In genomic region chr7:99267897-99268505, GRCm38 (mm10) we compare ENCODE assay signal across 8 mouse cellular contexts. TPM values are rescaled to one million over a fixed set of nuclear protein-coding genes. Genes with fewer than 3 reads are reported as not detected.
A peak's percentile ranks its signal among the peaks of the same experiment; 100 is the strongest.
DNase-seq lines count a peak whose midpoint lies in the region; ATAC-seq and TF ChIP-seq lines count a peak whose summit lies in the region.

No protein-coding gene starts in this region.

- no peak for TF ChIP-seq CTCF in left cerebral cortex, adult 2 months (IDR thresholded peaks at IDR 0.05)

- DNase-seq in adrenal gland, adult (ENCODE audit: inconsistent age in 2 of 2, low spot score in 1 of 2): peak; percentile 68 to 82
- no peak for DNase-seq in adrenal gland, postnatal 4 days (ENCODE audit: low spot score in 2 of 2)
- DNase-seq in cerebellum, postnatal 36 days: peak; percentile 73 to 76
- peak; percentile 45 for DNase-seq in gastrocnemius, adult 18-20 months (ENCODE audit: low spot score)
- DNase-seq in left cerebral cortex, adult 2 months (ENCODE audit: extremely low spot score in 1 of 2, low spot score in 2 of 2): peak; percentile 88
- peak; percentile 3 for DNase-seq in splenic B cell, adult 2 months (ENCODE audit: low read depth, low spot score)

- no peaks in the 10 kb centered on the region for H3K9me3 ChIP-seq in hindbrain, embryonic 16.5 days (ENCODE audit: control insufficient read depth, low read length)
- H3K9me3 ChIP-seq in megakaryocyte, embryonic 14.5 days: no peaks in the 10 kb centered on the region

- no peaks in the 10 kb centered on the region for H3K36me3 ChIP-seq in hindbrain, embryonic 16.5 days (ENCODE audit: control insufficient read depth, insufficient read depth, low read length)
- no peaks in the 10 kb centered on the region for H3K36me3 ChIP-seq in megakaryocyte, embryonic 14.5 days (replicated peaks; ENCODE audit: low read length)
- H3K36me3 ChIP-seq in splenic B cell, adult 2 months (ENCODE audit: control insufficient read depth, insufficient read depth, low read length, poor library complexity, severe bottlenecking): no peaks in the 10 kb centered on the region

- peak; percentile 86 for ATAC-seq in hindbrain, embryonic 16.5 days

- peak overlapping the region; percentile 97 for H3K27ac ChIP-seq in hindbrain, embryonic 16.5 days (ENCODE audit: low read depth, low read length)
- H3K27ac ChIP-seq in left cerebral cortex, adult 2 months: peak overlapping the region; percentile 97

- intact Hi-C loops in left cerebral cortex, adult 2 months (cut with DNase I): loop anchor here (2.0 to 10.0 kb wide), 3 partner anchors 19 to 197 kb away; partner anchors contain the start of genes Klhl35 and Uvrag

- no peaks in the 10 kb centered on the region for H3K27me3 ChIP-seq in hindbrain, embryonic 16.5 days (replicated peaks; ENCODE audit: control insufficient read depth, insufficient read depth, low read length)
- peaks cover 89% of the 10 kb centered on the region for H3K27me3 ChIP-seq in megakaryocyte, embryonic 14.5 days (replicated peaks)
- H3K27me3 ChIP-seq in splenic B cell, adult 2 months (ENCODE audit: control insufficient read depth, insufficient read depth, low read length, poor library complexity, severe bottlenecking): no peaks in the 10 kb centered on the region; the same call in 1 of the 2 replicates

- peak overlapping the region; percentile 96 for H3K4me3 ChIP-seq in hindbrain, embryonic 16.5 days (ENCODE audit: low read length)
- H3K4me3 ChIP-seq in left cerebral cortex, adult 2 months: peak overlapping the region; percentile 61
- H3K4me3 ChIP-seq in megakaryocyte, embryonic 14.5 days (replicated peaks): peak overlapping the region; percentile 69

- peaks cover 21% of the 10 kb centered on the region for H3K4me1 ChIP-seq in hindbrain, embryonic 16.5 days (ENCODE audit: control insufficient read depth, insufficient read depth, low read depth, low read length)
- H3K4me1 ChIP-seq in megakaryocyte, embryonic 14.5 days: peaks cover 24% of the 10 kb centered on the region

- WGBS in hindbrain, embryonic 16.5 days: under 1% methylated on average over 55 of the region's 59 CpGs

- H3K9ac ChIP-seq in hindbrain, embryonic 16.5 days (ENCODE audit: low read depth, low read length): peak overlapping the region; percentile 97

- peak overlapping the region; percentile 89 for H3K4me2 ChIP-seq in hindbrain, embryonic 16.5 days (ENCODE audit: low read length)

RNA-seq across cellular contexts. Expression of gene Map6, which starts 0.8 kb away (rescaled TPM):
- total RNA-seq in adrenal gland, postnatal 4 days (2021): 10 to 100 TPM; 15.7 to 19.9 TPM
- total RNA-seq in gastrocnemius, adult 18-20 months (2021): 1 to 10 TPM; 4.7 to 5.7 TPM
- polyA plus RNA-seq in hindbrain, embryonic 16.5 days (2015; fragmentation: Nextera tagmentation; extraction: Ambion mirVana): 127 and 137 TPM in 2 replicates
- total RNA-seq in left cerebral cortex, adult 2 months (2021): 100 to 1,000 TPM; 138 to 141 TPM
- 0.12 and 1.5 TPM in 2 replicates for polyA plus RNA-seq in megakaryocyte, embryonic 14.5 days (2012; ENCODE audit: insufficient read depth, low replicate concordance)

RNA-seq across cellular contexts. Expression of gene Mogat2, which starts 29.6 kb away (rescaled TPM):
- total RNA-seq in adrenal gland, postnatal 4 days (2021): 1 to 10 TPM in 1 of 2 experiments, under 1 TPM in 1; 0.34 to 4.1 TPM
- total RNA-seq in gastrocnemius, adult 18-20 months (2021): not detected
- 0.80 and 1.3 TPM in 2 replicates for polyA plus RNA-seq in hindbrain, embryonic 16.5 days (2015; fragmentation: Nextera tagmentation; extraction: Ambion mirVana)
- total RNA-seq in left cerebral cortex, adult 2 months (2021): not detected
- polyA plus RNA-seq in megakaryocyte, embryonic 14.5 days (2012; ENCODE audit: insufficient read depth, low replicate concordance): 0.34 TPM in 1 of 2 replicates, not detected in the other

Comparison
In these comparisons a context has a peak if more than half of its experiments do, and no peak if none do; other contexts are left out.
1. DNase-seq: peak in adrenal gland, adult (2 of 2), cerebellum, postnatal 36 days (2 of 2), gastrocnemius, adult 18-20 months (single experiment), left cerebral cortex, adult 2 months (2 of 2) and splenic B cell, adult 2 months (single experiment); none in adrenal gland, postnatal 4 days (0 of 2).
2. RNA of gene Map6, which starts 0.8 kb away (total RNA-seq): 138 to 141 TPM in left cerebral cortex, adult 2 months; 15.7 to 19.9 TPM in adrenal gland, postnatal 4 days and 4.7 to 5.7 TPM in gastrocnemius, adult 18-20 months; every median in the first group is over 4 times any median in the second.
3. Peak in every context shown above with its lines, with median percentiles within 50 percentile points of each other: H3K4me3 ChIP-seq.